Mouse (Mus musculus) heart, postnatal 25 days (tissue): ENCODE data around the gene Nek7. TPM values are rescaled to one million over a fixed set of nuclear protein-coding genes. Genes with fewer than 3 reads are reported as not detected.

Experiments
- DNase-seq: peaks from one replicate; pipeline ENCODE4 v3.0.0; 2022; ENCODE audit warnings: low spot score
- intact Hi-C: fragments of 180-260 bp; cut with DNase I; formaldehyde crosslinking; loops from one replicate; pipeline ENCODE4 v1.15.1; 2025
- total RNA-seq, 2 experiments: library from RNA; stranded (reverse); gene quantifications; 2 replicates each; pipeline ENCODE4 v1.2.3; 2021

The Nek7 gene
- total RNA-seq, 2 experiments from 2014 or later, result 67.3 to 71.1 TPM

DNA sequence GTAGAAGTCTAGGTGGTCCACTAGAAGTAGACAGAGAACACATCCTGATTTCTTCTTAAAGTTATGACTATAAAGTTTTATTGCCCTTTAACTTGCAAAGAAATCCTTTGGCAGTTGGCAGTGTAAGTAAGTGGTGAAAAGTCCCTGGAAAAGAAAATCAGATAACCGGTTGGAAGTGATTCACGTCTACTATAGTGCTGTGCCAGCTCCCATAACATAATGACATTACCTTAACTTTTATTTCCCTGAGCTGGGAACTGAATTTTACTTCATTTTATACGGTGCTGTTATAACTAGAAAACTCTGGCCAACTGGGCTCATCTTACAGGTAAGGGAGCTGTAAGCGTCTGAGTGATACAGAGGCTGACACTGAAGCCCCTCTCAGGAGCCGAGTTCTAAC, 89.3 kb downstream of the Nek7 start:
- intact Hi-C loops, result no loop called here
- no peak for DNase-seq

DNA sequence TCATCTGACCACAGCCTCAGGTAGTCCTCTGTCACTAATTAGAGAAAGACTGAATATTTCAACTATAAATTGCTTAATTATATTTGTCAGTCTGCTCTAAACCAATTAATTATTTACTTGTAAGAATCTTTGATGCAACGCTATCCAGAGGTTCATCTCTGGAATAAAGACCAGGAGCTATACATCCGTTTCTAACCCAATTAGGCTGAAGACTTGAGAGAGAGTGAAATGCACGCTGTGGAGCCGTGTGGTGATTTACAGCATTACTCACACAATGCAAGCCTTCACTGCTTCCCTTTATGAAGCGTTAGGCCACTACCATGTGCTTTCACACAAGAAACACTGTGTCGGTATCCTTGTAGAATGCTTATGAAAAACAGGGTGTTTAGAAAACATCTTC, 96.0 kb downstream of the Nek7 start:
- intact Hi-C loops, result no loop called here
- DNase-seq, result no peak

DNA sequence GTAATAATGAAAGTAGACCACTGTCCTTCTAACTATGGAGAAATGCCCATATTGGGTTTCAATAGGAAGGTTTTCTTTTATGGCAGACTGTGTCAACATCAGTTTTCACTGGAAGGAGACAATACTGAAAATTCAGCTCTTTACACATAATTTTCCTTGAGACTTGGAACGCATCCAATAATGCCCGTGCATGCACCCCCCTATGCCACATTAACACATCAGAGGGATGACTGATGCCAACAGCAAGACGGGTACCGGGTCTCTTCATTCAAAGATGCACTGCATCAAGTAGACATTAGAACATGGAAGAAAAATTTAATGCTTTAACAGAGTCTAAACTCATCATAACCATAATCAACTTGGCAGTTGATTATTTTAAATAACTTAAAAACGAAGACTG, 101.7 kb downstream of the Nek7 start:
- intact Hi-C loops, result no loop called here
- no peak for DNase-seq

DNA sequence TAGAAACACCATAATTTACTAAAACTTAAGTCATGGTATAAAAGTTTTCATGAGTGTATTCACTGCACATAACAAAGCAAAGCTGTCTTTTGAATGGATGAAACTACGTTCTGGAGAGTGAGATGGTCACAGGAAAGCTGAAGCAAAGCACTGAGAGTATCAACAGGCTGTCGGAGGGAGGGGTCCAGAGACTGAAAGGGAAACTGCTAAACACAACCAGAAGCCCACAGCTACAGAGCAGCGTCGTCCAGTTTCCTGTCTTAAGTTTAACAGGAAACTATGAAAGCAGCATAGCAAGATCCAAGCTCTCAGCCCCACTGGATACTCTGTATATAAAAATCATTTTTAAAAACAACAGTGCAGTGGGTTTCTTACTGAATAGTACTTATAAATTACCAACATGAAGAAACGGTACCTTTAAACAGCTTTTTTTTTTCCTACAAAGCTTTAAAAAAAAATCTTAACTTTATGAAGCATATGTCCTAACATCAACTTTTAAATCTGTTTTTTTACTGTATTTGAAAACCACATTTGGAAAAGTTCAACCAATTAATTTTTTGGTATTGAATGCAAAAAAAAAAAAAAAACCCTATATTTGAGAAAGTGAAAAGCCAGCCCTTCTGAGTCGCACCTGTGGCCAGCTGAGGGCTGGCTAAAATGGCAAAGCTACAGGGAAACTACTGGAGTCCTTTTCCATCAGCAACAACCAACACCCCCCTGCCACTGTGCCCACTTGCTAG, 102.4 kb downstream of the Nek7 start:
- intact Hi-C loops, result no loop called here
- DNase-seq, result no peak

DNA sequence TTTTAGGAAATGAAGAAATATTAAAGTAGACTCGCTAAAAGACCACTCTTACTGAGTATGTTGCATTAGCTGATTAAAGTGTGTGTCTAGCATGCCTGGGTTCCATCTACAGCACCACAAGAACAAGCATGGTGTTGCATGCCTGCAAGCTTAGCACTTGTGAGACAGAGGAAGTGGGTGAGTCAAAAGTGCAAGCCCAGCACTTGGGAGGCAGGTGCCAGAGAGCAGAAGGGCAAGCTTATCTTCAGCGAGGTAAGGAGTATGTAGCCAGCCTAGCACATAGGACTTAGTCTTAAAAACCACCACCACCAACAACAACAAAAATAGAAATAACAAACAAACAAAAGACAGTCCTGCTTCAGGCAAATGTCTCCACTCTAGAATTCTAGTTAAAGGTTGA, 103.0 kb downstream of the Nek7 start:
- DNase-seq, result no peak
- intact Hi-C loops, result no loop called here

DNA sequence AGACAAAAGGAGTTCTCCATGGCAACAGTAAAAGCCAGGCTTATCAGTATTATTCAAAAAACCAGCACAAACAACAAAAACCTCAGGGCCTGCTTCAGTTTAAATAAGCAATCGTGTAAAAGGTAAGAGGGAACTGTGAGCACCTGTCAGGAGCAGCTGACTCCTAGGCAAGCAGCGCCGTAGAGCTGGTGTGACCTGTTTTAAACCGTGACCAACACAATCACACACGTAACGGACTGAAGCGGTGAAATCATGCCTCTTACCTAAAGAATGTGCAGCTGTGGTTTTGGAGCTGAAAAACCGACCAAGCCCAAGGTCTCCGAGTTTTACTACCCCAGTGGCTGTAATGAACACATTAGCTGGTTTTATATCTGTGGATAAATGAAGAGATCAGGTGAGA, 104.6 kb downstream of the Nek7 start:
- DNase-seq, result no peak
- intact Hi-C loops, result no loop called here

DNA sequence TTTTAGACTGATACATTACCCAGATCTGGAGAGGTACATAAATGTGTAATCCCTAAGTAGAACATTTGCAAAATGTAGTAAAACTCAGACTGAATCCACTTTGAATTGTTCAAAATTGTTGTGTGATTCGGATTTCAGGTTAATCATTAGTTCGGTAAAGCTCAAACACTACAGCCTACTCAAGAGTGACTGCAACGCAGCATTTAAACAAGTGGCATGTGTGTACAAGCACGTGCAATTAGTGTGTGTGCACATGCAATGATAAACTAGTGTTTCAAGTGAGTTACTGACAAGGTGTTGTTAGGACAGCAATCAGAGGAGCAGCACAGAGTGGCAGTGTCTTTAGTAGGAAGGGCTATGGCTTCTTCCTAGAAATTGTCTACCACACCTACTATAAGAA, 106.0 kb downstream of the Nek7 start:
- intact Hi-C loops, result no loop called here
- no peak for DNase-seq

DNA sequence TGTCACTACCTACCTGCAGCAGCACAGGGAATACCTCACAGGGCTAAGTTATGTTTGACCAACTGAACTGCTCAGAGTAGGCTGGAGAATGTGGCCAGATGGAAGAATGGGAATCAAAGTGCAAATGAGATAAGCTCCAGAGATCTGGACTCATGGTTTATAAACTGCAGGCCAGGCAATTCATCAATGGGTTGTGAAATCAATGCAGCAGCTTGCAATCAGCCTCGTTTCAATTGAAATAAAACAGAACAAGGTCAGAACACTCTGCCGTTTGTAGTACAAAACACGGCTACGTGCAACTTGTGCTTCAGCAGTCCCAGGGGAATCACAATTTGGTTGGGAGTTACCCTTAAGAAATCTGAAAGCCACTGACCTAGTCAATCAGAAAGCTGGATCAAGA, 109.4 kb downstream of the Nek7 start:
- no peak for DNase-seq
- intact Hi-C loops, result no loop called here

DNA sequence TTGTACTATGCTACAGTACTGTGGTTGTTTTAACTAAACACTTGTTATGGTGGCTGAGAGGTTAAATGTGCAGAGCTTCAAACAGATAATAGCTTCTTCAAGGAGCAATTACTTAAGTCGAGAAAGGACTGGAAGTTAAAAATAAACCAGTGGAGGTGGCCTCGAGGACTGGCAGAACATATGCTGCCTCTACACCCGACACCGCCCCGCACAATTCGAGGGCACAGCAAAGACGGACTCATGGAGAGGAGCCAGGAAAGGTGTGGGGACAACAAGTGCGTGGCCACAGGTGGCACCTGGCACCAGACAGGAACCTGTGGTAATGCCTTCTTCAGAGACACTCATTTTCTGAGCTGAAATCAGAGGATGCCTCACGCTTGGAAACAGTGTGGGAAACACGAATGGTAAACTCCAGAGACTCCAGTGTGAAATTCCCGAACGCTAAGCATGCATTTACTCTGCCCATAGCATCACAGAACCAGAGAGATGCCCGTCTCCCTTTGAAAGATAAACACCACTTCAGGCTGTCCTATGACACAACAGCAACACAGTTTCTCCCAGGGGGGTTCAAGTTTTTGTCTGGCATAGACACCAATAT, 112.4 kb downstream of the Nek7 start:
- intact Hi-C loops, result no loop called here
- DNase-seq, result no peak

DNA sequence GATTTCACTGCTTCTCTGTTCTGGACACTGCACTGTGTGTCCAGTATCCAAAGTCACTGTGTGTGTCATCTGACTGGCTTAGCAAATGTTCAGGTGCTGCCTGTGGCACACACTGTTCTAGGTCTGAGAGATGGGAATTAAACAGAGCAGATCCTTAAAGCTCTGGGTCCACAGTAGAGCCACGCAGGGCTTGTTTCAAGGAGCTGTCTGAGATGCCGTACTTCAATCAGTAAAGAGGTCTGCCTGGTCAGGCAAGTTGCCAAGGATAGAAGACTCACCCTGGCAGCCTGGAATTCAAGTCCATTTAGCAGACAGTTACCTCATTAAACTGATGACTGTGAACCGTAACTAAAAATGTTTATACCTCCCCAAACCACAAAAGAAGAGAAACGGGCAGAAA, 112.9 kb downstream of the Nek7 start:
- DNase-seq, result no peak
- intact Hi-C loops, result no loop called here

DNA sequence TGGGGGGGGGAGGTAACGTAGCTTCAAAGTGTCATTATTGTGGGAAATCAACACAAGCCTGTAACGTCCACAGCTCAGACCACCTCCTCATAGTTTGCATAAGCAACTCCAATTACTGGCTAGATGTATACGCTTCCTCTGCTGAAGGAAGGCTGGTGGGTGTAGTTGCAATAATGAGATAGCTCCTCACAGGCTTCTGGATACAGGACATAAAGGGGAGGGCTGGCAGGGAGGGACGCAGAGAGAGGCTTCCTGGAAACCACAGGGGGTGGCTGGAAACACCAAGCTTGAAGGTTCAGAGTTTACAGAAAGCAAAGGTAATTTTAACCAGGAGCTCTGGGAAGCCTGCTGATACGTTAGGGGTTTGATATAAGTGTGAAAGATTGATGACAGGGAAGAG, 115.7 kb downstream of the Nek7 start:
- intact Hi-C loops, result no loop called here
- DNase-seq, result no peak

DNA sequence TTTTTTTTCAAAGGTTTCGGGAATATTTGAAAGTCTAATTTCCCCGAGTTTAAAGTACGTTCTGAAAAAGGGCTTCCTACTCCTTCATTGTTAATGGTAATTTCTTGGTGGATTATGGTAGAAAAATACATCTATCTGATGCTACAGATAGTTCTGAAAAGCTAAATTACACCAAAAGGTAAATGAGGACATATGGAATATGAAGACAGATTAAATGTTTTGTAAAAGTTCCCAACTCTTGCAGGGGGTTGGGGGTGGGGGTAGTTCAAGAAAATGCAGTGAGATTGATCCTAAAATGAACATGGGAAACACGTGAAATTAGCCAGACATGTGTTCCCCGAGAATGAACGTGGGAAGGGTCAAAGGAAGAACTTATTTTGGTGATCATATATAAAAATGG, 119.2 kb downstream of the Nek7 start:
- DNase-seq, result no peak
- intact Hi-C loops, result no loop called here

DNA sequence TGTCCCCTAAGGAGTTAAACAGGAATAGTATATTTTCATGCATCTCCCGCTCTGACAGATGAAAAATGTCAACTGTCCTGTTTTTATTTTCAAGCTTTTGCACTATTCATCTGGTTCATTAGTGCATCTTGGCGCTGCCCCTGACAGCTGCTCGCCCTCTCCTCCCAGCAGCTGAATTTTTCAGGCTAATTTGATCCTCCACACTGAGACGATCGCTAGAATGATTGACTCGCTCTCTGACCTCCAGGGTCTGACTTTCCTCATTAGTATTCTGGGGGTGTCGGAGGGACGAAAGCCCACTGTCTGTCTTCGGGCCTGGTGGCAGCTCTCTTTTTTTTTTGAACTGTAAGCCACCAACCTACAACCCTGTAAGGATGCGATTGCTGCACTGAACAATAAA, 119.8 kb downstream of the Nek7 start:
- DNase-seq, result no peak

DNA sequence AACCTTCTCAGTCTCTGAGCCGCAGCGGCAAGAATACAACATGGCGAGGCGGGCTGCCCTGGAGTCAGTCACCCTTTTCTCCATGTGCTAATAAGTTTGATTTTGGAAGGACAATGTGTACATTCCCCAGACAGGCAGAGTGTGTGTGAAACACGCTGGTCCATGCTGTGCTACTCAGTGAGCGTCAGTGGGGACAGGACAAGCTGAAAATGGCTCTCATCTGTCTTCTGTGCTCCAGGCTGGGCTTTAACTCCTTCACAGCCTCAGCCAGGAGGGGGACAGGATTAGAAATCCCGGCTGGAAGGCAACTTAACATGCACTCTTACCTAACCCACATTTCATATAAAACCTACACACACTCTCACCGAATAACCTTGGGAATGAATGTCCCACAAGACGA, 120.5 kb downstream of the Nek7 start:
- no peak for DNase-seq
- intact Hi-C loops, result loop anchor here (5.0 kb wide), 1 partner anchor 433 kb away; no protein-coding TSS in a partner anchor

More for the DNA sequence above, 119.8 kb downstream of the Nek7 start:
- intact Hi-C loops, result no loop called here

DNA sequence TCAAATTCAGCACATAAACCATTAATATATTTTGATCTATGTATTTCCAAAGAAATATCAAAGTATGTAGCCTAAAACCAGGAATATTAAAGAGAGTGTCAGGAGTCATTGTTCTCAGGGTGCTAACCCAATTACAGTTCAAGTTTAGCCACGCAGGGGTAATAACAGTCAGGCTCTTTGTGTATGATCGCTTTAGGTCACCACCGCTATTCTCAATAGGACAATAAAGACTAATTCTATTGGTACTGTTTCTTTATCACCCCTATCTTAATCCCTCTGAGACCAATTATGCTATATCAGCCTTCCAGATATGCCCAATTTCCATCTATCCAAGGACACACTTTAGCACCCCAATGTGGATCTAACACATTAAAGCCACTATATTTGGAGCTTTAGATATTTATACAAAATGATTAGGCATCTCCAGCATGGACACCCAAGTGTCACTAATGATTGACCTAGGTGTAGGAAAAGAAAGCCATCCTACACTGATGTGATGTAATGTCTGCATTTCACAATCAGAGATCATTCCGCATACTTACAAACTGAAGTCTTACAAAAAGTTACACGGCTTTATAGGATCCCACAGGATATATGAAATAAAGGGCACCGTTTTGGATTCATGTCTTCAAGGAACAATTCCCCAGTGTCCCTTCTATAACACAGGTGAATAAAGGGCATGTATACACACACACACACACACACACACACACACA, 128.4 kb downstream of the Nek7 start:
- intact Hi-C loops, result no loop called here
- no peak for DNase-seq

DNA sequence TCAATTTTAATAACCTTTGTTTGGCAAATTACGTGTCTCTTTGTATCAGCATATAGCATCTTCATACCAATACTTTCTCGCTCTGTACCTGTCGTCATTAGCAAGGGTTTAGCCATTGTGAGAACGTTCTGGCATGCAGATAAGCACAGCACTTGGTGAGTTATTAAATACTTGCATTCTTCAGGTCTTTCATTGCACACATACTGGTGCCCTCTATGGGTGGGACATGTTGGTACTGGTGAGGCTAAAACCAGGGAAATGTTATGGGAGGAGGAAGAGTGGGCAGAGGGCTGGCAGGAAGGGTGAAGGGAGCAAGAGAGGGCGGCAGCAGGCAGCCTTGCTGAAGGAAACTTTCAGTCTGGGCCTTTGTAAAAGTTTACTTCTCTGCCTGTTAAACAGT, 132.4 kb downstream of the Nek7 start:
- intact Hi-C loops, result no loop called here
- no peak for DNase-seq

DNA sequence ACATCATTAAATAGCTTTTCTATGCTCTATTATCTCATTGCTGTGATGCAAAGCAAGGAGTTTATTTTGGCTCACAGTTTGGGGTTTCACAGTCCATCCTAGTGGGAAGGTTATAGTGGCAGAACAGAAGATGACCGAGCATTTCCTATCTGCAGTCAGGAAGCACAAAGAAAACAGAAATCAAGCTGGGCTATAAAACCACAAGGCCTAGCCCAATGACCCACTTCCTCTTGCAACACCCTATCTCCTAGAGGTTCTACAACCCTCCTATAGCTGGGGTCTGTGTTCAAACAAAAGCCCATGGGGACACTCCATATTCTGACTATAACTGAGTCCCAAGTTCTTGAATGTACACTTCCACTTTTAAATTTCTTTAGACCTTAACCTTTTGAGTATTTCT, 139.2 kb downstream of the Nek7 start:
- intact Hi-C loops, result no loop called here
- no peak for DNase-seq

DNA sequence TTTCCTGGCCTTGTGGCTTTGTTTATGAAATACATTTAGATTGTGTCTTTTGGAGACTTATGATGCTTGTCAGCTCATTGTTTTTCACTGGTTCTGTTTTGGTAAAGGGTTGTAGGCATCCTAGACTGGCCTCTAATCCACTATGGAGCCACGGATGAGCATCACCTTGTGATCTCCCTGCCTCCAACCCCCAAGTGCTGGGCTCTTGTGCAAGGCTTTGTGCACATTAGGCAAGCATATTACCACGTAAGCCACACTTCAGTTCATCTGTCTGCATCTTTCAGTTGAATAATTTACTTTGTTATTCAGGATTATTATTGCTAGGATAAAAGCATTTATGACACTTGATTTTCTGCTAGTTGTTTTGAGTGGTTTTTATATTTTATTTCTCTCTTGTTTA, 154.6 kb downstream of the Nek7 start:
- DNase-seq, result no peak
- intact Hi-C loops, result no loop called here

DNA sequence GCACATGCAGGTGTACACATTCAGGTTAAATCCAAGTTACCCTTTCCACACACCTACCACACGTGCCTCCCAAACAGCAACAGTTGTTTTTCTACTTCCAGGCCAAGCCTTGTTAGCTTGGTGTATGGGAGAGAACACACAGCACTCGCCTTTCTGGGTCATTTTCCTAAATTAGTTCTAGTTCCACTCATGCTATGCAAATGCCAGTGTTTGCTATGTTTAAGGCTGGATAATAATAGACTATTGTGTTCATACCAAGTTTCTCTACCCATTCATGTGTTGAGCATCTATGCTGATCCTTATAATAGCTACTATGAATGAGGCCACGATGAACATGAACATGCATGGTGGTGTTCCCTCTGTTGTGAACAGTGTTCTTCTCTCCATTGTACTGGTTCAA, 158.5 kb downstream of the Nek7 start:
- intact Hi-C loops, result no loop called here
- DNase-seq, result no peak

DNA sequence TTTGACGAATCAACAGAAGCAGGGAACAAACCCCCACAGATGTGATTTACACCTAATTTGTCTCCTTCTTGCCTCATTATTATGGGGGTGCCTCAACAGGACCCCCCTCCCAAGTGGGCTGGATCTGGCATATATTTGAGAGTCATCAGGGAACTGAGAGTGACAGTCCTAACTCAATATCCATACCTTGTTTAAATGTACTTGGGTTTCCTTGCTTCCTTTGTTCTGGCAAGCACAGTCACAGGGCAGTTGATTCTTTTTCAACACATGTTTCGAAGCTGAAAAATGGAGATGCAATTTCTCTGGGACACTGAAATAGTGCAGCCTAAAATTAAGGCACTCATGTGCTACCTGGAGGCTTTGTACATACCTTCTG, 170.5 kb downstream of the Nek7 start:
- DNase-seq, result no peak
- intact Hi-C loops, result no loop called here

DNA sequence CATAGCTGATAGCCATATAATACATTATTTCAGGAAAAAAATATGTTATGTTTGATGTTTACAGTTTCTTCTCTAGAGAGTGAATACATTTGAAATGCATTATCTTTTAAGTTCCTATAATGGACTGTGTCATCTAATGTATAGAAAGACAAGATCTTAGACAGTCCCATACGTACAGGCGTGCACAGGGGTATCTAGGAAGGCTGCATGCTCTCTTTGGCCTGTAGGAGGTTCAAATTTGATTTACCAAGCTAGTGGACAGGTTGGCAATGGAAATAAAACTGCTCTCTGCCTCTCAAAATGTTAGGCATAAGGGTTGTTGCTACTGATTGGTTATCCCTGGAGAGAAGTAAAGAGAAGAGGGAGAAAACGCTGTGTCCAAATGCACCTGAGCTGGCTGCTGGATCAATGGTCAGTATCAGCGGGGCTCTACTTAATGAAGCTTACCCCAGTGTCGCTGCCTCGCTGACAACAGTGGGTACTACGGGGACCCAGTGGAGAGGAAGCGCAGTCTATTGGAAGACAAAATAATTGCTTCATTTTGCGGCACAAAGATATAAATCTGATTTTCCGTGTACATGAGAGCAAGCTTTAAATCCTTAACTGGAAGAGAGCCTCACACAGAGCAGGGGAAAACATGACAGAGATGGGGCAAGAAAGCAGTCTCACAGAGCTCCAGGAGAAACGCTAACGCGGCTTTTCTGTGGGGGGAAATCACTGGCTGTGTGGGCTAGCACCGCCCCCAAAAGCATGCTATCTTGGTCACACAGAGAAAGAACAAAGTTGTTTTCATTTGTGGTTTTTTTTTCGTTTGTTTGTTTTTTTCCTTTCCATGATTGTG, 171.1 kb downstream of the Nek7 start:
- intact Hi-C loops, result no loop called here

More for the DNA sequence above, 171.1 kb downstream of the Nek7 start:
- no peak for DNase-seq
